Mouse (Mus musculus) lung, postnatal 25 days (tissue): ENCODE measurements at regions not wholly inside any gene's neighbourhood (a gene's known extent, or its start where the extent isn't known, plus 50 kb on each side); places are given as distances from the start of the nearest gene placed in this dataset.
A peak's percentile ranks its signal among the peaks of the same experiment; 100 is the strongest.

Experiments
- DNase-seq: peaks from one replicate; pipeline ENCODE4 v3.0.0; 2022; ENCODE audit warnings: low spot score

DNA sequence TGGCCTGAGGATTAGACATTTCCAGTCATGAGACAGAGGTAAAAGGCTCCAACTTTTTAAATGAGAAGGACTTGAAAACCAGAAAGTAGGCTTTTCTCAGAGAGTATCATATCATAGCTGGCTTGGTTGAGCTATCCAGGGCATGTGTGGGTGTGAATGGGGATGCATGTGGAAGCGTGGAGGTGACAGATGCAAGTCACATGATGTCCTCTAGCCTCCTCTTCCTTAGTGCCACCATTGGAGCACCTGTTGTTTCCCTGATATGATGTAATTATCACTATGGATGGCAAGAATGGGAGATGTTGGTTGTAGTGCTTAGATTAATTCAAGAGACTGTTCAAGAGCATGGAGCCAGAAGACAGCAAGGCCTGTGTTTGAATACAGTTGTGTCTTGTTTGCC is 510.0 kb downstream of the Ccdc171 start:
- DNase-seq: no peak

DNA sequence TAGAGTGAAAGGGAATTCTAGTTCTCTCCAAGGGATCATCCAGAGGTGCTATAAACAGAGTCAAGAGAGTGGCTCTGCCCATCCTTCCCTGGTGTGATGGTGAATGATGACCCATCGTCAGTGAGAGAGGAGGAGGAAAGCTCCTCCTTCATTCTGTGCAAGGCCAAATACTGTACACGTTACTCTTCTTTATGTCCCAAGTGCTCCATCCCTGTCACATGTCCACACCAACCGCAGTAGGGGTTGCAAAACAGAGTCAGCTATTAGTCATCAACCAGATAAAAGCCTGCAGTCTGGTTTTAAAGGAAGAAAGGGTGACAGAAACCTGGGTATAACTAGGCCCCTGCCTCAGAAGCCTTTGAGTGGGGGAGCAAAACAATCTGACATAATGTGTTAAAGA is 512.2 kb downstream of the Ccdc171 start:
- DNase-seq: no peak

DNA sequence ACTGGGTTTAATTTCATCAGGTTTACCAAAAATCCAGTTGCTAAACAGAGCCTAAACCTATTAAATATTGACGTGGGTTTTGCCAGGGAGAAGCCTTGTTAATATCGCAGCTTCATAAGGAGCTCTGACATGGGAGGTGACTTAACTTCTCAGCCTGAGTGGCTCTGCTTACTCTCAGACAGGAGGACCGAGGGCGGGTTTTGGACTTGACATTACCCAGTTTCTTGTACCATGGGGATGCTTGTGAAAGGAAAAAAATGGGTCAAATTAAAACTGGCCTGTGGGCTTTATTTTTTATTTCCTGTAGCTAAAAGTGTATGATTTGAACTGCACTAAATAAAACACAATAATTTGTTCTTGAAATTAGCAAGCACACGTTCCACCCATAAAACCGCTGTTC is 524.9 kb downstream of the Ccdc171 start:
- DNase-seq: no peak

DNA sequence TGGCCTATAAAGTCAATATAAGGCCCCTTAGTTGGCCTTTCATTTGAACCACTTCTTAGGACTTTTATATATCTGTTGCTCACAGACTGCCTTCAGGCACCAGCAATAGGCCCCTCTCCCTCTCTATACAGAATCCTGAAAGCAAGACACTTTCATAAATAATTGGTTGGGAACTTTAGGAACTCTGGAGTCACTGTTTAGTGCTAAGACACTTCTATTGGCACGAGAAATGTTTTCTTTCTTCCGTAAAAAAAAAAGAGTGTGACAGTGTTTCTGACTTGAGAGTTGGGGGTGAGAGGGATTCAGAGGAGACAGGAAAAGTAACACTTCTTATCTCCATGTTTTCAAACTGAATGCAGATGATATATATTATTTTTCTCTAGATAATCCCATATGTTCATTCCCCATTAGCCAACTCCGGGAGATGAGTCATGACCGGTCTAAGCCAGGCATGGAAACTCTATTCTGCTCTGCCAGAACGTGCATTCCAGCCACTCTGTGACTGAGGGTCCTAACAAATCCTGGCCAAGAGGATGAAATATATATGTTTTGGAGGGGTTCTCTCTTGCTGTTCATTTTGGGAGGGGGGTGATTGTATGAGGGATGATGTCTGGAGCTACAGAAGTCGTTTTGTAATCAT is 531.6 kb downstream of the Ccdc171 start:
- no peak for DNase-seq

DNA sequence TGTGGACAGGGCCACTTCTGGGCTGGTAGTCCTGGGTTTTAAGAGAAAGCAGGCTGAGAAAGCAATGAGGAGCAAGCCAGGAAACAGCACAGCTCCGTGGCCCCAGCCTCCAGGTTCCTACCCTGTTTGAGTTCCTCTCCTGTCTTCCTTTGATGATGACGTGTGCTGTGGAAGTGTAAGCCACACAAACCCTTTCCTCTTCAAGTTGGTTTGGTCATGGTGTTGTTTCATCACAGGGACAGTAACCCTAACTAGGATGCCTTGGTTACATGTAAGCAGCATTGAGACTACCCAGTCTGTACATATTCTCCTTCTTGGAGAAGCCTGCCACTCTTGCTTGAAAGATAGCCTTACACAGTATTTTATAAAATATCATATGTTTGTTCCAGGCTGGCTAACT is 534.8 kb downstream of the Ccdc171 start:
- no peak for DNase-seq

DNA sequence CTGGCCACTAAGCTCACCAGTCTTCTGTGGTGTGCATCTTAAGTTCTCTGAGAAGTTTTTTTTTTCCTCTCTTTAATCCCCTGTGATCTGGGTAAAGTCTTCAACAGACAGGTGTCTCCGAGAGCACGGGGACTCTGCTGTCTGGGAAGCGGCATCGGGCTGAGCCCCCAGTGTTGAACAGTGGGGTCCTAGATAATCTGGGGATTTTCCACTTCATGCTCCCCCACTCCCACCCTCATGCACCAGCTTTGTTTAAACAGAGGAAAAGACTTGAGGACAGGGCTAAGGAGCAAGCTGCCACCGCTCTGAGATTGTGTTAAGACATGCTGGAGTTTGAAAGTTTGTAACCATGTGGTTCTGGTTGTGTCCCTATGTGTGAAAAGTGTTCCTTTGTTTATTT is 538.4 kb downstream of the Ccdc171 start:
- DNase-seq: no peak

DNA sequence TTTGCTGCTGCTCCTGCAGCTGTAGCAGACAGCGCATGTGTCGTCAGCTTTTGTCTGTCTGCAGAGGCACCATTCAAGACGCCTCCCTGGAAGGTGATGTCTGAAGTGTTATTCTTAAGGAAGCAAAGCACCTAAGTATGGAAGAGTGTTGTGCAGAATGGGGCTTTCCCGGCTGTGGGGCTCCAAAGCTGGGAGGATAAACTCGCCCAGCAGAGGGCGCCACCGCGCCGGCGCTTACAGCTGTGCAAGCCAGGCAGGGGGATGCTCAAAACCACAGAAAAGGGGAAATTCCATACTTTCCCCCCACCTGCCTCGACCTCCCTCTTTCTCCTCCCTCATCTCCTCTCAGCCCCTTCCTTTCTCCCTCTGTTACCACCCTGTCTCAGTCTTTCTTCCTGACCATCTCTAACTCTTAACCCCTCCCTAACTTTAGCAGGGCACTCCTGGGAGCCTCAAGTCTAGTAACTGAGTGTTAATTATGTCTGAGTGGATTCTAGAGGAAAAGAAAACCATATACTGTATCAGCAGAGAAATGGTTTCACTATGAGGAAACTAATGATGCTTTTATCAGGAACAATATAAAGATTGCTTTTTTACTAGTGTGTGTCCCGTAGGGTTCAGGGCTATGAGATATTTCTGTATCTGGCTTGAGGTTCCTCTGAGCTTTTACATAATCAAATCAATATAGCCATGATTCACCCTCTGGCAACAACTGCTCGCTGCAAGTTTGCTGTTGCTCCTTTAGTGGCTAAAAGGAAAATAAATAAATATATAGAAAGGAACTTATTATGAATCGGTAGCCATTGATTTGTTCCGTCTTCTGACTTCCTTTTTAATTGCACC is 539.5 kb downstream of the Ccdc171 start:
- peak; percentile 39 for DNase-seq

DNA sequence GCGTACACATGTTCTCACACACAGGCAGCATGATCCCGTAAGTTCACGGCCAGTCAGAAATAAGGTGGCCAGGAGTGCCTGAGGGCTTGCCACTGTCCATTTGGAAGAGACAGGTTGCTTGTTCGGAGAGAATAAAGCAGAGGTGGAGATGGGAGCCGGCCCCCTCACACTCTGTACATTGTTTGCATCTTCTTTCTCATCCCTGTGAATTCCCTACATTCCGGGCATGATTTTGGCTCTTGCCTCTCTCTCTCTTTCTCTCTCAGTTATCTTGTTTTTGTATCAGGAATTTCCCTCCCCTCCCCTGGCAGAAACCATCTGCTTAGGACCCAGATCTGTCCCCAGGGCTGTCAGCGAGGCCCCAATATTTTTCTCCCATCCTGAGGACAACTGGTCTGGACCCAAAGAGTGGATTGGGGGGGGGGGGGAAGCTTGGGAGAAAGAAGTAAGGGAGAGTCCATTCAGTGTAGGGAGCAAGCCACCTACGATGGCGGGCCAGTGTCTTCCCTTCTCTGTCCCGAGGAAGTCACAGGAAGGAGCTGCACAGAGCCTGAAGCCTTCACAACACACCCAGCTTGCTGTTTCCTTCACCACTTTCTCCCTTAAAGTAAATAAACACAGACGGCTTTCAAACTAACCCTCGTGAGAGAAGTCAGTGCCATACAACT is 540.2 kb downstream of the Ccdc171 start:
- no peak for DNase-seq

DNA sequence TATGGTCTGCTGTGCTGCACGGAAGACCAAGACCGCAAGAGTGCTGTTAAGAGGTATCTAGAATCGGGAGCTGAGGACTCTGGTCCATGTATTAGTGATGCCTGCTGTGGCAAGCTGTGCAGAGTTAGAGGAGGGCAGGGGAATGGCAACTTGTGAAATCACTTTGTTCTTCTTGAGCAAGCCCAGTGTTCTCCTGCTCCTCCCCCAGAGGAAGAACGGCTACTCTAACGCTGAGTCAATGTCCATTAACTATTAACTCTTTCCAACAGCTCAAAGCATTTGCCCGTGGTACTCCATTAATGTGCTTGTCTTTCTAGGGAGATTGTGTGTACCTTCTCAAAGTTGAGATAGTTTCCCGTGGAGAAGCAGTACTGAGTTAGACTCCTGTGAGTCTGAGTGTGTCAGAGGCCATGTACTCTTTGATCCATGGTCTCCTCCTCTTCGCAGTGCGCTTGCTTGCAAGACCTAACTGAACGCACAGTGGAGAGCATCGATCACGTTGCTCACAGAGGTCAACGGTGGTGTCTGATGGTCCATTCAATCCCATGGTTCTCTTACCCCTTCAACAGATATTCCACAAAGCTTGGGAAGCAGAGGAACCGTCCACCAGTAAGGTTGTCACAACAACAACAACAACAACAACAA is 542.7 kb downstream of the Ccdc171 start:
- no peak for DNase-seq

DNA sequence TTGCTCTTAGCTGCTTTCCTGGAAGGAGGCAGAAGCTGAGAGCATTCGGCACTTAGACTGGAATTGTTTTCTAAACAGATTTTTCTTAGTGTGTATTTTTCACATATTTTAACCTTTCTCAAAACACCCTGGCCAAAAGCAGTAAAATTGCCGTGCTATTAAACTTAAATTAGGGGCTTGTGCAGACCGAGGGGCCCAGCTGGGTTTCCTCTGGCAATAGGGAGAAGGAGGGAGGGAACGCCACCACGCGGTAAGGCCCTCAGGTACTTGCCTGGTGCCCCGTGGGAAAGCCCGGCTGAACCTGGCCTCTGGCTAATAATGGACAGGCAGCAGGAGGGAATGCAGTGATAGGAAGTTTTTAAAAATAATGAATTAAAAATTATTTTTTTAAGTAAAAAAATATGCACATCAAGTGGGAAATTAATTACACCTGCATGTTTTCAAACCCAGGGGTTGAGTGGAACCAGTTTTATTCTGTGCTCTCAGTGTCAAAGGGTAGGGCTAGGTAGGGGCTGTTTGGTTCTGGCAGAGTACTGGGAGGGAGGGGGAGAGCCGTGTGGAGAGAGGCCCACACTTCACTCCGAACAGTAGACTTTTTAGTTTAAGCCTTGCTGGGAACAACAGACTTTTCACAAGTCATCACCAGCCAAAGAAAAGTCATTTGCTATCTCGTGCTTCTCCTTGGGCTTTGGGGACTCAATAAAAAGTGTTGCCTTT is 543.8 kb downstream of the Ccdc171 start:
- no peak for DNase-seq

DNA sequence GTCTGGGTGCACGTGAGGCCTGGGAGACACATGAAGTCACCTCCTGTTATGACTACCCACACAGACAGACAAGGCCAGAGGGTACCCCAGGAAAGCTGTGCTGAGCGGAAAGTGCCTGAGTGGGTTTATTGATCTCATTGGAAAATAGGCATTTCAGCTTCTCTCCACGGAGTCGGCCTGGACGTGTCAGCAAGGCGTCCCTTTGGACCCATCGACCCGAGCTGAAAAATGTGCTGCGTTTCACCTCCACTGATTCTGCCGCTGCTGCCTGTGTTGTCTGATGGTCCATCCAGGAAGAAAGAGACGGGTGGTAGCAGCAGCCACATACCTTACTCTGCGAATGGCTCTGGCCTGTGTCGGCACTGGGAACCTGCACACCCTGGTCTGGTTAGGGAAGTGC is 544.3 kb downstream of the Ccdc171 start:
- no peak for DNase-seq

DNA sequence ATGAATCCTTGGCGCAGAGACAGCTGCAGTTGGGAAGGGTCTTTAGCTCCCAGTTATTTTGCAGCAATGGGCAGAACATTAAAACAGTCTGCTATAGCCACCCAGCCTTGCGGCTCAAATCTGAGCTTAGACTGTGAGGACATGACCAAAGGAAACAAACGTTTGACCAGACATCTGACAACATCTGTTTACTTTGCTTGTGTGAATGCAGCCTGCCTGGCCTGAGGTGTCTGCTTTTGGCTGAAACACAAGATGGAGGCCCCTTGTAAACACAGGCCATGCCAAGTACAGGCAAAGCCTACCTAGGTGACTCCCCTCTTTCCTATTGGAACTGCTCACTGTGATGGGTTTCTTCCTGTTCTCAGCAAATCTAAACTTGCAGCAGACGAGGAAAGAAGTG is 544.7 kb downstream of the Ccdc171 start:
- no peak for DNase-seq

DNA sequence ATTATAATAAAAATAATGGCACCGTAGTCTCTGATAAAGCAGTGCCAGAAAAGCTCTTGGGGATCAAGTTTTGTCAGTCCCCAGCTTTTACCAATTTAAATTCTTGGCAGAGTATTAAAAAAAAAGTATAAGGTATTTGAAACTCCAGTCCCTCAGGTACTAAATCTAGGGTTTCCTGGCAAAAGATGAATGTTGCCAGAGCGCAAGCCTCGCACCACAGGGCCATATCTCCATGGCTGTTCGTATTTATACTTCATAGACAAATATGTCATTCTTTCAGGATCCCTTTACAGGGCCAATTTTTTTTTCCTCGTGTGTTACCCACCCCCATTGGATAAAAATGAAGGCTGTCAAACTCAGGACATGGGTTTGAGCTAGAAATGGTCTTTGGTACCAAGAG is 546.8 kb downstream of the Ccdc171 start:
- no peak for DNase-seq

DNA sequence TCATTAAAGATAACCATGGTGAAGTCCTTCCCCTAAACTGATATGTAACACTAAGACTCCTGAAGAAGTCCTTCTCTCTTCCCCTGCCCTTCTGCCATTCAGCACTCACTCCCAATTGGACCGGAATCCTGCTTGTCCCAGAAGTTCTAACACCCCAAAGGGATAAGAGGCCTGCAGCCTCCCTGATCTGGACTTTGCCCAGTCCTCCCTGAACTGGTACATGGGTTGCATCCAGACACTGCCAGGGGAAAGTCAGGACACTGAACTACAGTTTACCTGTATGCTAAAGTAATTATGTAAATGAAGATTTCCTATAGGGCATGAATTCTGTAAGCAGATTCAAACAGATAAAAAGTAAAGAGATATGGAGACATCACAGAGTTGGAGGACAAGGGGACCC is 551.2 kb downstream of the Ccdc171 start:
- no peak for DNase-seq

DNA sequence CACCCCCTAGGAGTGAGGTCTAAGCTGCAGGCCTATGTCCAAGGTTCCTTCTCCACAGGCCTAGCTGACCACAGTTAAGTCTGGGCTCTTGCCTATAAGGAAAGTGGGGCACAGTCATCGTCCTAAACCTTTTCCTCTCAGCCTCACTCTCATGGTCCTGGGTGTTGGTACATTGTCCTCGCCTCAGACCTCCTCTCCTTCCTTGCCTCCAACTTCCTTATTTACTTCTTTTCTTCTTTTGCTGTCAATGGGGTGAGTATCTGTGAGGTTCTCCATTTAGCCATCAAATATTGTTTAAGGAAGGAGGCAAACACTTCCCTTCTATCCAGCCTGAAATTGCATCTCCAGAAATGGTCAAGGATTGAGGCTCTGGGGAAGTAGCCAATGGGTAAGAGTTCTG is 554.2 kb downstream of the Ccdc171 start:
- no peak for DNase-seq

DNA sequence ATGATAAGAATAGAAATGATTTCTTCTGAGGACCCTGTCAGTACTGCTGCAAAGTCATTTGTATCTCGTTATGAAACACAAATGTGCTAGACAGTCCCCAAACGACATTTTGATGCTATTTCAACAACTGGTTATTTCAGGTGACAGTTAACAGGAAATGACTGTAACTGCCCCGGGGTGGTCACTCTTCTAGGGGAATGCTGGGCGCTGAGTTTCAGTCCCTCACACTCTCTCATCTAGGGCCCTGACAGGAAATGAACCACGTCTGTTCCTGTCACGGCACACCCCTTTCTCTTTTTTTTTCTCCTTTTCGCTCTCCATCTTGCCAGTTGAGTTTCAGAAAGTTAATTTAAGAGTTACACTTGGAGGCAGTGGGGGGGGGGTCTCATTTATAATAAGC is 556.2 kb downstream of the Ccdc171 start:
- no peak for DNase-seq

DNA sequence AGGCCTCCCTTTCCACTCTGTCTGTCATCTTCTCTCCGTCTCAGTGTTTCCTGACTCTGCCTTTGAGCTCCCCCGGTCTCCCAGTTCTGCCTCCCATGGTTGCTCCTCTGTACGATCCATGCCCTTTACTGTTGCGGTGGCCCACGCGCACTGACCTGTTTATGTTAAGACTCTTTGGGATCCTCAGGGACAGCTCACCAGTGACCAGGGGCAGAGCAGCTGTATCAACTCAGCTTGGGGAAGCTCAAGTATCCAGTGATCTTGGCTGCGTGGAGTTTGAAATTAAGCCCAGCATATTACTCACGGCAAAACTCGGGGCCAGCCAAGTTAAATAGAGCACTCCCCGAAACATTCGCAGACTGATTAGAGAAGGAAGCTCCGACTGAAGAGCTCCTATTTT is 562.8 kb downstream of the Ccdc171 start:
- peak; percentile 50 for DNase-seq

DNA sequence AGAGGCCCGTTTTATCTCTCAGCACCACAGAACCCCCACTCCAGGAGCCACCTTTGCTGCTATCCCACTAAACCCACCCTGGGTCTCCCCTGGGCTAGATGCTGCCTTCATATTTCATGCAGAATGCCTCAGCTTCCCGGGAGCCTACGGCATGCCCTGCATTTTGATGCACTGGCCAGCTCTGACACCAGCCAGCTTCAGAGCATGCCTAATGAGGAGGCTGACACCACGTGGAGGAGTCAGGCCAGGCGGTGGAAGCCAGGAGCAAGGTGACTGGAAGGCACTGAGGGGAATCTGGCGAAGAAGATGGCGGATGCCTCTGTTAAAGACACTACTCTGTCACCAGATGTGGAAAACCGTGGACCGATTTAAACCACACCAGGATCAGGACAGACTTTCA is 567.2 kb downstream of the Ccdc171 start:
- no peak for DNase-seq

DNA sequence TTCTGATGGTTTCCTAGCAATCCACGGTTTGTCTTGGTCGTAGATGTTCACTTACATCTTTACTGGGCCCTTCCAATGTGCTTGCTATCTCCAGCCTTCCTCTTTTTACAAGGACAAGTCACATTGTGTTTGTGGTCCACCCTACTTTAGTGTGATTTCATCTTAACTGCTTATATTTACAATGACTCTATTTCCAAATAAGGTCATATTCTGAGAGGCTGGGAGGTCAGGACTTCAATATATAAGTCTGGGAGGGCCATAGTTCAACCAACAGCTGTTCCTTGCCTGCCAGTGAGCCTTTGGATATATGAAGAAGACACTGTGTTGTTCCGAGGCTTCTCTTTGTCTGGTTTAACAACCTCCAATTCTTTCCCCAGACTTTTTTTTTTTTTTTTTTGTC is 569.9 kb downstream of the Ccdc171 start:
- DNase-seq: no peak

DNA sequence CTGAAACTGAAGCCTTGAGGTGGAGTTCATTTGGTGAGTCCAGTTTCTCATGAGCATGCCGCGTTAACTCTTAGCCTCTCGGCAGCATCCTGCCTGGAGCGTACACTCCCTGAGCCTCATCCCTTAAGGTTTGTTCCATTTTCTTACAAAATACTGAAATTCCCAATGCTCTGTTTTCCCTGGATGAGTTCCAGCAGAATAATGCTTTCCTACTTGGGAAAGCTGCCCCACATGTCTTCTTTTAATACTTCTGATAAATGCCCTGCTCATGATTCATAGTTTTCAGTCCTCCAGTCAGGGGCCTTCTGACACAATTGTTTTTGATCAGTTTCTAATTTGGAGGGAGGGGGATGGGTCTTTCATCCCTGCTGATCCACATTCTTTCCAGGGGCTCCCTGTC is 570.7 kb downstream of the Ccdc171 start:
- DNase-seq: no peak

DNA sequence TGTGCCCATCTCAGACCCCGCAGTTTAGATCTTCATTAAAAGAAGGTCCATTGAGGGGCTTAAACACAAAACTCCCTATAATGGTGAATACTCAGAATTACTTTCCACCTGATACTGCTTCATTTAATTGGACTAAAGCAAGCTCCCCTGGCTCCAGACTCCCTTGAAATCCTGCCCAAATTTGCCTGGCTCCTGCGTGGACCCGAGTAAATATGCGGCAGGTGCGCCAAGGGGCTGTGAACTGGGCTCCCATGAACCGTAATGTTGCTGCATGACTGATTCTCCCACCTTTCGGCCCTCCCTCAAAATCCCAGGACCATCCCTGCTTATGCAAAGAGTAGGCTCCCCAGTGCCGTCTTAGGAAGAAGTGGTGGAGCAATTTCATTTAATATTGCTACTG is 573.7 kb downstream of the Ccdc171 start:
- no peak for DNase-seq

DNA sequence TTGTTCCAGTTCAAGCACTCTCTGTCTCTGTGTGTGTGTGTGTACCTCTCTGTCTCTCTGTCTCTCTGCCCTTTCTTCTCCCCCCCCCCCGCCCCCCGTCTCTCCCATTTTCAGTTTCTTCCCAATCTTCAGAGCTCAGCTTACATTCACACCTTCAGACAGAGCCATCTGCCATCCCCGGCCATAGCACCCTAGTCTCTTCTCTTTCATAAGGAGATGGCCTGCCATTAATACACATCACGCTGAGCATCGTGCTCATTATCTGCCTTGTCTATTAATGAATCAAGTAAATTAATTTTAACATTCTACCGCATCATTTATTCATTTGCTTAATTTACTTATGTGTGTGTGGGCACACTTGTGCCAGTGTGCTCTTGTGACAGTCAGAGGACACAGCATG is 573.2 kb downstream of the Bnc2 start:
- DNase-seq: no peak
